Mouse (Mus musculus): Measurements from ENCODE around the gene Rnh1. TPM values are rescaled to one million over a fixed set of nuclear protein-coding genes. Genes with fewer than 3 reads are reported as not detected.

Gene Rnh1
- polyA plus RNA-seq, 1 experiment, result 26.5 TPM

DNA sequence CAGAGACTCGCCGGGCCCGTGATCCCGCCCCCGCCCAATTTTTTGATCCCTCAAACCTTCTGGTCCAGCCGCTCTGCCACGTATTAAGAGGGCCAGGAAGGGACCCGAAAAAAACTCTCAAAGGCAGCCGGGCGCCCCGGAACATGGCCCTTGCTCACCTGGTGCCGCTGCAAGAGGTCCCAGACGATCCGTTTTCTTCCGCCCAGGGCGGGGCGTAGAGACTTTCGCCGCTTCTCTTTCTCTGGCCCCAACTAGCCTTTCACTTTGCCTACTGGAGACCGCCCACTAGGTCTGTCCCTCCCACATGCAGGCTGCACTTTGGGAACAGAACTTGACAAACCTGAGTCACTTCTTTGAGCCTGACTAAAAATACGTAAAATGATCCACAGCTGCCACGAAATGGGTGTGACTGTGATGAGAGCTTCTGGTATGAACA, 4.1 kb downstream of the Rnh1 start:
- Histone ChIP-seq H3K4me1 (peaks cover 76% of the 10 kb centered on the region), H3K36me3 (replicated peaks; ENCODE audit: low read length) (peaks cover 36% of the 10 kb centered on the region)
- TF ChIP-seq GATA1 (IDR thresholded peaks at IDR 0.05; ENCODE audit: borderline replicate concordance, low read length) (no peak), FLI1 (IDR thresholded peaks at IDR 0.05; ENCODE audit: low read length) (no peak)

DNA sequence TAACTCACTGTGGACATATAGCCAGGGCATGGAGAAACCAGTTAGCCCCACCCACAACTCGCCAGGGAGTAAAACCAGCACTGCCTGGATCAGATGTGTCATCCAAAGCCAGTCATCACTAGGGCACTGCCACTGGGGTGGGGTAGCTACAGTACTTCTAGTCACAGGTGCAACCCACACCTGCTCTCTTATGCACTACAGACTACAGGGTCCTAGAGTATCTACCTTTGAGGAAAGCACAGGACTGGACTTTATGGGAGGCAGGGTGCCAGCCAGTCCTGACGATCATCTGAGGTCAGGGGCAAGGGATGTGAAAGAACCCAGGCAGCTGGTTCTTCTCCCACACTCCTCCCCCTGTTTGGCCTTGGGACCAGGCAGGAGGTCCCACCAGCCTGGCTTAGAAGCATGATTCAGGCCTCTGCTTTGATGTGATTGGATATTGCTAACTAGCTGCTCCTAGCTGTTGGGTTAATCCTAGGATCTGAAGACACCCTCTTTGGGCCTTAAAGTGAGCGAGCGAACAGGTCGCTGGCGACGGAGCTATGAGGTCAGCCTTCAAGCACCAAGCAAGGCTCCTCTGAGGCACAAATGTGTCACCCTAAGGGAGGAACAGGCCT, 4.6 kb downstream of the Rnh1 start:
- Histone ChIP-seq H3K4me3 (replicated peaks) (peak overlapping the region; percentile 94), H3K27me3 (replicated peaks) (no peaks in the 10 kb centered on the region), H3K36me3 (replicated peaks; ENCODE audit: low read length) (peaks cover 42% of the 10 kb centered on the region), H3K9me3 (no peaks in the 10 kb centered on the region), H3K4me1 (peaks cover 71% of the 10 kb centered on the region)
- TF ChIP-seq FLI1 (IDR thresholded peaks at IDR 0.05; ENCODE audit: low read length), result no peak
- no peak for TF ChIP-seq GATA1 (IDR thresholded peaks at IDR 0.05; ENCODE audit: borderline replicate concordance, low read length)

More for the DNA sequence above, 4.1 kb downstream of the Rnh1 start:
- H3K9me3 ChIP-seq, result no peaks in the 10 kb centered on the region
- peak overlapping the region; percentile 94 for H3K4me3 ChIP-seq (replicated peaks)
- no peaks in the 10 kb centered on the region for H3K27me3 ChIP-seq (replicated peaks)

DNA sequence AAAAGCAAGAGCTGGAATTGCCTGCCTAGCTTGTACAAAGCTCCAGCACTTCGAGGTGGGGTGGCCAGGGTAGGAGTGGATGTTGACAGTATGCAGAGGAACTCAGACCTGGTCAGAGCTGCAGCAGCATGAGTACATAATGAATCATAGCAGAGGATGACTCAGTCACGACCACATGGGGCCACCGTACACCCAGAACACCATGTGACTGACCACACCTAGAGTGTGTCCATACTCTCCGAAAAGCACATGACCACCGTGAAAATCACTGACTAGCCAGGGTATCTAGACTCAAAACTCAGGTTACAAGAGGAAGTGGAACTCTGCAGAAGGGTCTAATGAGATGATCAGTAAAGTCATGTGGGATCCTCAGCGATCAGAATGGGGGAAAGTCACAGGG, 7.8 kb downstream of the Rnh1 start:
- Histone ChIP-seq H3K9me3 (no peaks in the 10 kb centered on the region), H3K27me3 (replicated peaks) (no peaks in the 10 kb centered on the region), H3K4me3 (replicated peaks) (peak overlapping the region; percentile 44), H3K4me1 (peaks cover 58% of the 10 kb centered on the region), H3K36me3 (replicated peaks; ENCODE audit: low read length) (peaks cover 72% of the 10 kb centered on the region)
- TF ChIP-seq FLI1 (IDR thresholded peaks at IDR 0.05; ENCODE audit: low read length) (no peak), GATA1 (IDR thresholded peaks at IDR 0.05; ENCODE audit: borderline replicate concordance, low read length) (no peak)

DNA sequence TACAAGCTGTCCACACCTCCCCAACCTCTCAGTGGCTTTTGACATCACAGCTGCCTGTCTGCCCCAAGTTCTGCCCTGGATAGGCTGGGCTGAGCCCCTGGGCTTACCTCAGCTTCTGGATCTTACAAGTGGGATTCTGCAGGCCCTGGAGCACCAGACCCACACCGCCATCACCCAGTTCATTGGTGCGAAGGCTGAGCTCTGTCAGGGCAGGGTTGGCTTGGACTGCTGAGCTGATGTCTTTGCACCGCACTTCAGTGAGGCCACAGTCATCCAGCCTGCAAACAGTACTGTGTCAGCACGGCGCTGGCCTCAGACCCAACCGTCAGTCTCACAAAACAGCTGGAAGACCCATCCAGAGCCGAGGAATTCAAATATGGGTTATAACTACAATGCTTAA, 8.3 kb downstream of the Rnh1 start:
- Histone ChIP-seq H3K4me1 (peaks cover 53% of the 10 kb centered on the region), H3K36me3 (replicated peaks; ENCODE audit: low read length) (peaks cover 77% of the 10 kb centered on the region), H3K27me3 (replicated peaks) (no peaks in the 10 kb centered on the region), H3K9me3 (no peaks in the 10 kb centered on the region), H3K4me3 (replicated peaks) (no peak overlapping the region)
- TF ChIP-seq GATA1 (IDR thresholded peaks at IDR 0.05; ENCODE audit: borderline replicate concordance, low read length), result no peak
- no peak for TF ChIP-seq FLI1 (IDR thresholded peaks at IDR 0.05; ENCODE audit: low read length)

DNA sequence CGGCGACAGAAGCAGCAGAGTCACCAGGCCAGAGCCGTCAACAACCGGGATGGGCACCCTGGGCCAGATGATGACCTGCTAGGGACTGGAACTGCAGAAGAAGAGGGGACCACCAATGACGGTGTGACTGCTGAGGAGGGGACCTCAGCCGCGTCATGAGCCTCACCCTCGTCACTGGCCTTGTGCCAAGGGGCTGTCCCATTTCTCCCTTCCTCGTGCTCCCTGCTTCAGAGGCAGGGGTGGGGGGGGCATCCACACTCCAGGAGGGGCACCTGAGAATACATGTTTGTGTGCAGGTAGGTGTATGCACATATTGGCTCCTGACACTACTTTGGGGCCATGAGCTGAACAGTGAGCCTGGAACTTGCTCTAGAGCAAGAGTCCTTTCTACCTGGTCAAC, 17.3 kb downstream of the Rnh1 start:
- Histone ChIP-seq H3K4me3 (replicated peaks) (no peak overlapping the region), H3K9me3 (no peaks in the 10 kb centered on the region), H3K27me3 (replicated peaks) (no peaks in the 10 kb centered on the region), H3K36me3 (replicated peaks; ENCODE audit: low read length) (peaks cover 90% of the 10 kb centered on the region), H3K4me1 (peaks cover 40% of the 10 kb centered on the region)
- no peak for TF ChIP-seq FLI1 (IDR thresholded peaks at IDR 0.05; ENCODE audit: low read length)
- no peak for TF ChIP-seq GATA1 (IDR thresholded peaks at IDR 0.05; ENCODE audit: borderline replicate concordance, low read length)

DNA sequence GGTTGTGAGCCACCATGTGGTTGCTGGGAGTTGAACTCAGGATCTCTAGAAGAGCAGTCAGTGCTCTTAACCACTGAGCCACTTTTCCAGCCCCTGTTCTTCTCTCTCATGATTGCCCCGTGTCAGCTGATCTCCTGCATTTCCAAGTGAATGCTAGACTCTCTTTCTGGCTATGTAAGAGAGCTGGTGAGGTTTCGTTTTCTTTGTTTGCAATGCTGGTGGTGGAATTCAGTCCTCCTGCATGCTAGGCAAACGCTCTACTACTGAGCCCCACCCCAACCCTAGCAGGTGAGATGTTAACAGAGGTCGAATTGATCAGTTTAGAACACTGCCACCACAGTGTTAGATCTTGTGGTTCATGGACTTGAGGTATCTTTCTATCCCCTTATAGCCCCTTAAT, 24.0 kb downstream of the Rnh1 start:
- H3K4me3 ChIP-seq (replicated peaks), result no peak overlapping the region
- no peaks in the 10 kb centered on the region for H3K27me3 ChIP-seq (replicated peaks)
- peaks cover 86% of the 10 kb centered on the region for H3K36me3 ChIP-seq (replicated peaks; ENCODE audit: low read length)
- no peaks in the 10 kb centered on the region for H3K9me3 ChIP-seq
- H3K4me1 ChIP-seq, result peaks cover 47% of the 10 kb centered on the region
- TF ChIP-seq FLI1 (IDR thresholded peaks at IDR 0.05; ENCODE audit: low read length), result no peak
- no peak for TF ChIP-seq GATA1 (IDR thresholded peaks at IDR 0.05; ENCODE audit: borderline replicate concordance, low read length)

DNA sequence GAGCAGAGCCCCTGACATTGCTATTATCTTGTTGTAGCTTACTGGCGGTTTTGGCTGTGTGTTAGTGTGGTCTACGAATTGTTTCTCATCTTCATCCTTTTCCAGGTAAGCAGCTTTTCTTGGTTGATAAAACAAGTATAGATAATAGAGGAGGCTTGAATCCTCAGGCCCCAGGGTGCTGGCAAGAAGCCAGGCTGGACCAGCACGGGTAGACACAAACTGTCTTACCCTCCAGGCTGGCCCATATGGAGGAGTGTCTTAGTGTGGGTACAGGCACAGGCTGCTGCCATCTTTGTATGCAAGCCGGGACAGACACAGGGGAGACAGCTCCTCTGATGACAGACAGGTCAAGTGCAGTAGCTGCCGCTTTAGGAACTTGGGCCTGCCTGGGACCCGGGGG, 25.6 kb downstream of the Rnh1 start:
- Histone ChIP-seq H3K4me3 (replicated peaks) (no peak overlapping the region), H3K36me3 (replicated peaks; ENCODE audit: low read length) (peaks cover 84% of the 10 kb centered on the region), H3K9me3 (no peaks in the 10 kb centered on the region), H3K27me3 (replicated peaks) (no peaks in the 10 kb centered on the region), H3K4me1 (peaks cover 56% of the 10 kb centered on the region)
- TF ChIP-seq GATA1 (IDR thresholded peaks at IDR 0.05; ENCODE audit: borderline replicate concordance, low read length) (no peak), FLI1 (IDR thresholded peaks at IDR 0.05; ENCODE audit: low read length) (no peak)

DNA sequence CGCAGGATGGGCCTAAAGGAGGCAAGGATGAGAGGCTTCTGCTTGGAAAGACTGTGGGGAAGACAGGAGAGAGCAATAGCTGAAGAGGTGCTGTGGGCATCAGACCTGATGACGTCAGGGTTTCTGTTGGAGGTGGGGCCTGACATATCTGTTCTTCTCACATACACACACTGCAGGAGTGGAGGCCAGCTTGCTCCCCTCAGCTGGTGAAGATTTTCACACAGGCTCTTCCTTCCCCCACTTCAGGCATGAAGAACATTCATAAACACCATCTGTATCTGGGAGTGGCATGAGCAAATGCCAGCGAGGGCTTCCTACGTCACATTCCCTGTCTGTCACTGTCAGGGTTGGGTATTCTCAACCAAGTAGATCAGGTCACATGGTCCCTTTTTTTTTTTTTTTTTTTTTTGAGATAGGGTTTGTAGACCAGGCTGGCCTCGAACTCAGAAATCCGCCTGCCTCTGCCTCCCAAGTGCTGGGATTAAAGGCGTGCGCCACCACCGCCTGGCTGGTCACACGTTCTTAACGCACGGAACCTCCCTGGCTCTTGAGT, 26.5 kb downstream of the Rnh1 start:
- H3K27me3 ChIP-seq (replicated peaks), result no peaks in the 10 kb centered on the region
- peak overlapping the region; percentile 43 for H3K4me3 ChIP-seq (replicated peaks)
- H3K9me3 ChIP-seq, result no peaks in the 10 kb centered on the region
- H3K4me1 ChIP-seq, result peaks cover 65% of the 10 kb centered on the region
- TF ChIP-seq GATA1 (IDR thresholded peaks at IDR 0.05; ENCODE audit: borderline replicate concordance, low read length), result no peak
- no peak for TF ChIP-seq FLI1 (IDR thresholded peaks at IDR 0.05; ENCODE audit: low read length)
- H3K36me3 ChIP-seq (replicated peaks; ENCODE audit: low read length), result peaks cover 81% of the 10 kb centered on the region

DNA sequence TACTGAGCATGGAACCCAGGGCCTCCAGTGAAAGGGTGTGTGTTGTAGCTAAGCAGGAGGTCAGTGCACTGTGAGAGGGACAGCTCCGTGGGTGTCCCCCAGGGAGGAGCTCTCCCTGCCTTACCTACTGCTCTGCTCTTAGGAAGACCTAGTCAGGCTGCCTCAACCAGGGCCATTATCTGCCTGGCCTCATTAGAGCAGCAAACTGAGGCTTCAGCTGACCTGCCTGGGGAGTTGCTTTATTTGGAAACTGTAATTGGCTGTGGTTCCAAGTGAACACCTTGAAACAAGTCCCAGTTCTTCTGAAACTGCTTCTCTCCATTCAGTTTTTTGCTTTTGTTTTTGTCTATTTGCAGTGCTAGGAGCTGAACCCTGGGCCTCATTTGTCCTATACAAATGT, 27.3 kb downstream of the Rnh1 start:
- no peak for TF ChIP-seq FLI1 (IDR thresholded peaks at IDR 0.05; ENCODE audit: low read length)
- no peak for TF ChIP-seq GATA1 (IDR thresholded peaks at IDR 0.05; ENCODE audit: borderline replicate concordance, low read length)
- Histone ChIP-seq H3K4me1 (peaks cover 70% of the 10 kb centered on the region), H3K4me3 (replicated peaks) (peak overlapping the region; percentile 31)

DNA sequence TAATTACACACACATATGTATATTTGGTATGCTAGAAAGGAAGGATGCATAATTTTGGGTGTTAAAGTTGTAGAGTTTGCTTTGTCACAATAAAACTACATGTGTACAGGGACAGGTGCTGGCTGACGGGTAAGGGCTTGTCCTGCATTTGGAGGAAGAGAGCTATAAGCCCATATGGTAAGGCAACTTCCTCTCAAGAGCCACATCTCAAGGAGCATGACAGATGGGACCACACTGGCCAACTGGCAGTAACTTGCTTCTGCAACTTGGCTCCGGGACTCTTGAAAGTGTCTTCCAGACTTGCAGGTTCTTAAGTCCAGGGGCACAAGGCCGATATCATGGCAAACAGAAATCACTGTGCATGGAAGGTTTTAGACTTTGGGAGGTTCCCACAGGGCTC, 28.0 kb downstream of the Rnh1 start:
- TF ChIP-seq FLI1 (IDR thresholded peaks at IDR 0.05; ENCODE audit: low read length), result no peak
- TF ChIP-seq GATA1 (IDR thresholded peaks at IDR 0.05; ENCODE audit: borderline replicate concordance, low read length), result no peak
- Histone ChIP-seq H3K27me3 (replicated peaks) (no peaks in the 10 kb centered on the region), H3K4me1 (peaks cover 72% of the 10 kb centered on the region), H3K4me3 (replicated peaks) (peak overlapping the region; percentile 59), H3K36me3 (replicated peaks; ENCODE audit: low read length) (peaks cover 76% of the 10 kb centered on the region), H3K9me3 (no peaks in the 10 kb centered on the region)

More for the DNA sequence above, 27.3 kb downstream of the Rnh1 start:
- Histone ChIP-seq H3K27me3 (replicated peaks) (no peaks in the 10 kb centered on the region), H3K36me3 (replicated peaks; ENCODE audit: low read length) (peaks cover 77% of the 10 kb centered on the region), H3K9me3 (no peaks in the 10 kb centered on the region)

Measured in megakaryocyte, embryonic 14.5 days (primary cell).